Mouse (Mus musculus) liver, adult 2 months (tissue): ENCODE measurements around the gene Bid.

Experiments
- CTCF ChIP-seq: fragments of 200-500 bp; IDR thresholded peaks from 2 replicates; pipeline ENCODE4 v1.5.1; 2011; ENCODE audit warnings: low read depth, low read length, control low read depth
- POLR2A ChIP-seq: fragments of 200-500 bp; IDR thresholded peaks from 2 replicates; pipeline ENCODE4 v1.6.1; 2011; ENCODE audit warnings: low read length, control low read depth; ENCODE audit not compliant: insufficient read depth; ENCODE audit errors: extremely low read depth

GRCm38 (mm10) chr6:120860079-120860478, 56.6 kb downstream of the Bid start:
- no peak for TF ChIP-seq CTCF
- TF ChIP-seq POLR2A, result no peak
